Mouse (Mus musculus) heart, postnatal 14 days (tissue): ENCODE data around the gene Slc22a20. TPM values are rescaled to one million over a fixed set of nuclear protein-coding genes. Genes with fewer than 3 reads are reported as not detected.

Experiments used
- DNase-seq, 2 experiments: peaks; one replicate each; pipeline ENCODE4 v3.0.0; 2021 to 2022
- intact Hi-C: fragments of 180-260 bp; cut with DNase I; formaldehyde crosslinking; loops from one replicate; pipeline ENCODE4 v1.15.1; 2025
- total RNA-seq, 2 experiments: library from RNA; stranded (reverse); gene quantifications; 2 replicates each; pipeline ENCODE4 v1.2.3; 2021

Gene Slc22a20
- total RNA-seq, 2 experiments from 2014 or later, result not detected

- DNase-seq, result no peak
- intact Hi-C loops, result loop anchor here (5.0 kb wide), 1 partner anchor 168 kb away; no protein-coding TSS in a partner anchor
These were observed 31.0 kb downstream of the Slc22a20 start for GRCm38 (mm10) chr19:5954936-5955335.

- no peak for DNase-seq
- intact Hi-C loops, result no loop called here
These were observed 31.8 kb downstream of the Slc22a20 start for GRCm38 (mm10) chr19:5954031-5954710.

GRCm38 (mm10) chr19:5953201-5953770 is 32.7 kb downstream of the Slc22a20 start:
- DNase-seq, result no peak
- intact Hi-C loops, result no loop called here

- DNase-seq, result peak; percentile 53 to 67
- intact Hi-C loops, result no loop called here
These were observed 33.8 kb downstream of the Slc22a20 start for GRCm38 (mm10) chr19:5952071-5952691.

GRCm38 (mm10) chr19:5951631-5952030 is 34.3 kb downstream of the Slc22a20 start:
- intact Hi-C loops, result no loop called here
- DNase-seq, result no peak

- no peak for DNase-seq
- intact Hi-C loops, result no loop called here
These were observed 35.7 kb downstream of the Slc22a20 start for GRCm38 (mm10) chr19:5950218-5950617.

GRCm38 (mm10) chr19:5945891-5946290 is 40.1 kb downstream of the Slc22a20 start:
- peak; percentile 61 to 71 for DNase-seq
- intact Hi-C loops, result no loop called here

GRCm38 (mm10) chr19:5945027-5945426 is 40.9 kb downstream of the Slc22a20 start:
- DNase-seq, result peak in 1 of 2 experiments; percentile 53
- intact Hi-C loops, result no loop called here

GRCm38 (mm10) chr19:5944145-5944544 is 41.8 kb downstream of the Slc22a20 start:
- intact Hi-C loops, result no loop called here
- DNase-seq, result no peak

GRCm38 (mm10) chr19:5943404-5943803 is 42.5 kb downstream of the Slc22a20 start:
- intact Hi-C loops, result no loop called here
- DNase-seq, result no peak

- intact Hi-C loops, result no loop called here
- no peak for DNase-seq
These were observed 43.4 kb downstream of the Slc22a20 start for GRCm38 (mm10) chr19:5942581-5942980.

GRCm38 (mm10) chr19:5940656-5941055 is 45.3 kb downstream of the Slc22a20 start:
- DNase-seq, result no peak
- intact Hi-C loops, result no loop called here

GRCm38 (mm10) chr19:5940173-5940572 is 45.8 kb downstream of the Slc22a20 start:
- intact Hi-C loops, result no loop called here
- peak; percentile 86 for DNase-seq

GRCm38 (mm10) chr19:5939715-5940114 is 46.2 kb downstream of the Slc22a20 start:
- intact Hi-C loops, result no loop called here
- DNase-seq, result no peak

- intact Hi-C loops, result no loop called here
- no peak for DNase-seq
These were observed 47.4 kb downstream of the Slc22a20 start for GRCm38 (mm10) chr19:5938516-5938915.

- DNase-seq, result no peak
These were observed 48.0 kb downstream of the Slc22a20 start for GRCm38 (mm10) chr19:5937836-5938406.

GRCm38 (mm10) chr19:5937095-5937835 is 48.7 kb downstream of the Slc22a20 start:
- no peak for DNase-seq
- intact Hi-C loops, result no loop called here

More at GRCm38 (mm10) chr19:5937836-5938406, 48.0 kb downstream of the Slc22a20 start:
- intact Hi-C loops, result no loop called here

GRCm38 (mm10) chr19:5935691-5936090 is 50.3 kb downstream of the Slc22a20 start:
- intact Hi-C loops, result no loop called here
- peak; percentile 52 to 60 for DNase-seq

- DNase-seq, result peak; percentile 70 to 76
- intact Hi-C loops, result no loop called here
These were observed 50.7 kb downstream of the Slc22a20 start for GRCm38 (mm10) chr19:5935266-5935665.
